Mouse (Mus musculus) heart, embryonic 11.5 days (tissue): ENCODE measurements around the gene Slc35g3. TPM values are rescaled to one million over a fixed set of nuclear protein-coding genes. Genes with fewer than 3 reads are reported as not detected.

Experiments
- ATAC-seq: fragments of 200-750 bp; cut with Nextera tagmentation; replicated peaks from 2 replicates; pipeline ENCODE4 v1.8.0; 2017; ENCODE audit warnings: moderate library complexity; ENCODE audit not compliant: insufficient number of reproducible peaks, low FRiP score, low TSS enrichment
- H3K27ac ChIP-seq: fragments of 300-500 bp; sonication (generic); 2 replicates; pipeline ENCODE4 v1.5.1; 2014; ENCODE audit warnings: mild to moderate bottlenecking, low read depth, low read length
- H3K27me3 ChIP-seq: fragments of 300-500 bp; sonication (generic); 2 replicates; pipeline ENCODE4 v1.6.1; 2014; ENCODE audit warnings: mild to moderate bottlenecking, low read length, mixed read lengths; ENCODE audit not compliant: control insufficient read depth, insufficient read depth
- H3K36me3 ChIP-seq: fragments of 300-500 bp; sonication (generic); 2 replicates; pipeline ENCODE4 v1.6.1; 2014; ENCODE audit warnings: mild to moderate bottlenecking, low read length, moderate library complexity, mixed read lengths; ENCODE audit not compliant: control insufficient read depth, insufficient read depth
- H3K4me1 ChIP-seq: fragments of 300-500 bp; sonication (generic); 2 replicates; pipeline ENCODE4 v1.6.1; 2014; ENCODE audit warnings: low read length; ENCODE audit not compliant: control insufficient read depth, insufficient read depth
- H3K4me2 ChIP-seq: fragments of 300-500 bp; sonication (generic); 2 replicates; pipeline ENCODE4 v1.6.1; 2014; ENCODE audit warnings: mild to moderate bottlenecking, moderate library complexity
- H3K4me3 ChIP-seq: fragments of 300-500 bp; sonication (generic); 2 replicates; pipeline ENCODE4 v1.5.1; 2014; ENCODE audit warnings: low read depth, low read length
- H3K9ac ChIP-seq: fragments of 300-500 bp; sonication (generic); 2 replicates; pipeline ENCODE4 v1.6.1; 2014; ENCODE audit warnings: mild to moderate bottlenecking, low read depth, low read length, moderate library complexity
- H3K9me3 ChIP-seq: fragments of 300-500 bp; sonication (generic); replicated peaks from 2 replicates; pipeline ENCODE4 v1.6.1; 2016; ENCODE audit warnings: low read length; ENCODE audit not compliant: control insufficient read depth
- WGBS: fragments of 180-500 bp; shearing (Covaris S2); extraction: QIAGEN DNeasy Blood & Tissue Kit; methylation state at CpG from one replicate; pipeline ENCODE4 v1.1.7; 2014; ENCODE audit not compliant: insufficient replicate concordance; 5-methylcytosine and 5-hydroxymethylcytosine counted together
- polyA plus RNA-seq: library from polyadenylated mRNA; unstranded; fragments of >200 nt; fragmentation: Nextera tagmentation; extraction: Ambion mirVana; gene quantifications from 2 replicates; pipeline ENCODE4 v1.2.1, GENCODE M21; 2014

Slc35g3 gene
- polyA plus RNA-seq = 0.10 TPM in 1 of 2 replicates, not detected in the other

DNA sequence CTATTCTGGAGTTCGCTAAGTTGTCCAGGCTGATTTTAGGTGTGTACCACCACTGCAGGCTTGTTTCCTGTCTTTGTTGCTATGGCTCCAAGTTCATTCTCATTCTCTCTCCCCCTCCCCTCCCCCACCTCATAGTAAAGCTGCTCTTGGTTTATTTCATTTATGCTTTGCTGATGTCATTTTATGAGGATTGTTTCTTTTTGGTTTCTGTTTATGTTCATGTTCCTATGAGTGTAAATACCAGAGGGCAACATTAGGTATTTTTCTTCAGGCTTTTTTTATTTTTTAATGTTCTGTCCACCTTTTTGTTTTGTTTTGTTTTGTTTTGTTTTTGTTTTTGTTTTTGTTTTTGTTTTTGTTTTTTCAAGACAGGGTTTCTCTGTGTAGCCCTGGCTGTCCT is at the start of gene Slc35g3:
TSS of gene Slc35g3 (minus strand) at position 101 of the 400 bp plus-strand sequence.
- WGBS = 54% methylated on average over 1 of the region's 1 CpGs
- Histone ChIP-seq H3K4me2 (no peak within 1 kb of the TSS), H3K4me3 (no peak within 1 kb of the TSS), H3K27me3 (no peaks in the 10 kb centered on the region), H3K4me1 (peaks cover 22% of the 10 kb centered on the region), H3K36me3 (no peaks in the 10 kb centered on the region), H3K9ac (no peak within 1 kb of the TSS), H3K27ac (no peak within 1 kb of the TSS), H3K9me3 (no peaks in the 10 kb centered on the region)
- no peak for ATAC-seq

DNA sequence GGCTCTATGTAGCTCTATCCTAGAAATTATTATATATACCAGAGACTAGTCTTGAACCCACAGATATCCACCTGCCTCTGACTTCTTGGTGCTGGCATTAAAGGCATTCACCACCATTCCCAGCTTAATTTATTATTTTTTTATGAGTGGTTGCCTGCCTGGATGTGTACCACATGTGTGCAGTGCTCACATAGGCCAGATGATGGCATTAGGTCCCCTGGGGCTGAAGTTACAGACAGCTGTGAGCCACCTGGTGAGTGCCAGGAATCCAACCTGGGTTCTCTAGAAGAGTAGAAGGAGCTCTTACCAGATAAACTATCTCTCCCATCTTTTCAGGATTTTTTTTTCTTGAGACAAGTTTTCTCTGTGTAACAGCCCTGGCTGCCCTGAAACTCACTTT is 48.5 kb upstream of the Slc35g3 start:
- H3K9me3 ChIP-seq = no peaks in the 10 kb centered on the region
- H3K9ac ChIP-seq = no peak overlapping the region
- peaks cover 6% of the 10 kb centered on the region; the same call in 1 of the 2 replicates for H3K27me3 ChIP-seq
- H3K4me1 ChIP-seq = no peaks in the 10 kb centered on the region
- no peak overlapping the region for H3K27ac ChIP-seq
- H3K4me3 ChIP-seq = no peak overlapping the region
- ATAC-seq = no peak
- no peak overlapping the region for H3K4me2 ChIP-seq
- no peaks in the 10 kb centered on the region for H3K36me3 ChIP-seq

DNA sequence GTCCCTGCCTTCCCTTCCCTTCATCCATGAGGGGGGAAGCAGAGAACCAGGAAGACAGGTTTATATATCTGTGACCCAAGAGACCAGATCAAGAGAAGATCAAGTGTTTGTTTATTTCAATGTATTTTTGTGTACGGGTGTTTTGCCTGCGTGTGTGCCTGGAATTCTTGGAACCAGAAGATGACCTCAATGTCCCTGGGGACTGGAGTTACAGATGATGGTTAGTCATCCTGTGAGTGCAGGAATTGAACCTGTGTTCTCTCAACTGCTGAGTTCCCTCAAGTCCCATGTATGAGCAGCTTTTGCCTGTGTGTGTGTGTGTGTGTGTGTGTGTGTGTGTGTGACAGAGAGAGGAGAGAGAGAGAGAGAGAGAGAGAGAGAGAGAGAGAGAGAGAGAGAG is 45.9 kb upstream of the Slc35g3 start:
- Histone ChIP-seq H3K27ac (no peak overlapping the region), H3K4me2 (no peak overlapping the region), H3K9ac (no peak overlapping the region), H3K27me3 (peaks cover 25% of the 10 kb centered on the region), H3K4me3 (no peak overlapping the region), H3K9me3 (no peaks in the 10 kb centered on the region), H3K4me1 (peaks cover 20% of the 10 kb centered on the region), H3K36me3 (no peaks in the 10 kb centered on the region)
- WGBS = 81% methylated on average over 2 of the region's 2 CpGs
- ATAC-seq = no peak

DNA sequence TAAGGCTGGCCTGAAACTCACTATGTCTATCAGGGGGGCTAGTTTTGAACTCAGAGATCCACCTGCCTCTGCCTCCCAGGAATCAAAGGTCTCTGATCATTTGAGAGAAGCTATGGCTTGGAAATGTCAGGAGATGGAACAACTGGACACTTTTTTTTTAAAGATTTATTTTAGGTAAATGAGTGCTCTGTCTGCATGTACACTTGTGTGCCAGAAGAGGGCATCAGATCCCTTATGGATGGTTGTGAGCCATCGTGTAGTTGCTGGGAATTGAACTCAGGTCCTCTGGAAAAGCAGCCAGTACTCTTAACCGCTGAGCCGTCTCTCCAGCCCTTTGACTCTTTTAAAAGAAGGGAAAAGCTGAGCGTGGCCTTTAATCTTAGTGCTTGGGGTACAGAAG is 44.6 kb upstream of the Slc35g3 start:
- Histone ChIP-seq H3K27me3 (peaks cover 37% of the 10 kb centered on the region), H3K36me3 (no peaks in the 10 kb centered on the region), H3K4me1 (peaks cover 23% of the 10 kb centered on the region), H3K9ac (no peak overlapping the region), H3K4me3 (no peak overlapping the region), H3K4me2 (no peak overlapping the region), H3K9me3 (no peaks in the 10 kb centered on the region), H3K27ac (no peak overlapping the region)
- WGBS = 69% methylated on average over 4 of the region's 4 CpGs
- no peak for ATAC-seq

DNA sequence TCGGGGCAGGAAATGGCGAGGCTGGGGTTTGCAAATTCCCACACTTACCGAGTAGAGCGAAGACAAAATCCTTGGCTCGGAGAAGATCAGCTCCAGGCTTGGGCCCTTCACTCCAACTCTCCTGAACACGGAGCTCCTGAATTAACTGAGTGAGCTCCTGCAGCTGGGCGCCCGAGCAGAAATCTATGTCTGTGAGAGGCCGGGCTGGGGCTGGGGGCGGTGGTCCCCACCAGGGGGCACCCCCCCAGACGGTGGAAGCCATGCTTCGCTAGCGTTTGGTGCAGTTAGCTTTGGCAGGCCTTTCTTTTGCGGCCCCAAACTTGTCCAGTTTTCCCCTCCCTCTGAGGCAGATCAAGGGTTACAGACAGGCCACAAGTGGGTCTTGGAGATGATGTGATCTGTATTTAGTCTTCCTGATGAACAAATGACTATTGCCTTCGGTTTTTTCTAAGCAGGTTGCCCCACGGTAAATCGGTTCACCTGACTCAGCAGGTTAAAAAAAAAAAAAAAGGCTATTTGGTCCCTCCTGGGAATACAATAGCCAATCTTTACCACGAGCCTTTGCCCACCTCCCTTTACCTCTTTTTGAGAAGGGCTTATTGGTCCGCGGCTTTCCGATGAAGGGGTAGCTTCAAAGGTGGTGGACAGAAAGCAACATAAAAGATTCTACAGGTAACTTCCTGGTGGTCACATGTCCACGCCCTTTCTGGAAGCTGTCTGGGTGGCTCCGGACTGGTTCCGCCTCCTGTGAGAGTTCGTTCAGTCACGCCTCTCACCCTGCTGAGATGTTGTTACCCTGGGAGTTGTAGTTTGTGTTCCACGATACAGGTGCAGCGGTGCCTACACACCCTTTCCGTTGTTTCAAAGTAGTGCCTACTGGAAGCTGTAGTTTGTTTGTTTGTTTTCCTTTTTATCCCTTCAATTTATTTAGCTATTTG is 43.5 kb upstream of the Slc35g3 start, which contains the start of gene Tmem102:
TSS of gene Tmem102 (minus strand) at position 653 of the 938 bp plus-strand sequence.
- peaks cover 30% of the 10 kb centered on the region for H3K4me1 ChIP-seq
- H3K4me2 ChIP-seq = peak within 1 kb of the TSS; percentile 98
- ATAC-seq = no peak
- 7% methylated on average over 29 of the region's 29 CpGs for WGBS
- peak within 1 kb of the TSS; percentile 47 for H3K4me3 ChIP-seq
- no peaks in the 10 kb centered on the region for H3K36me3 ChIP-seq
- H3K9me3 ChIP-seq = no peaks in the 10 kb centered on the region
- H3K9ac ChIP-seq = no peak within 1 kb of the TSS
- peaks cover 47% of the 10 kb centered on the region for H3K27me3 ChIP-seq
- H3K27ac ChIP-seq = no peak within 1 kb of the TSS

DNA sequence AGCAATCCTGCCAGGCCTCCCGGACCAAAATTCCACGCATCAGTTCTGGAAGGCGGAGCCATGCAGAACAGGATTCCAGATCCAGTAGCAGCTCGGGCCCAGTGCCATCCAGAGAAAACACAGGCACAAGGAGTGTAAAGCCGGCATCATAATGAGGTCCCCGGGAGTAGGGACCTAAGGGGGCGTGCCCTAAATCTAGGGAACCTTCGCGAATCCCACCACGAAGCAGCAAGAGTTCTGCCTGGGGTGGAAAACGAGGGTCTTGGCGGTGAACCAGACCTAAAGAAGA is 42.8 kb upstream of the Slc35g3 start:
- H3K27ac ChIP-seq = no peak overlapping the region
- H3K9ac ChIP-seq = no peak overlapping the region
- H3K27me3 ChIP-seq = peaks cover 51% of the 10 kb centered on the region
- H3K36me3 ChIP-seq = no peaks in the 10 kb centered on the region
- peak overlapping the region; percentile 47 for H3K4me3 ChIP-seq
- H3K4me1 ChIP-seq = peaks cover 32% of the 10 kb centered on the region
- 4% methylated on average over 12 of the region's 12 CpGs for WGBS
- H3K4me2 ChIP-seq = peak overlapping the region; percentile 98
- H3K9me3 ChIP-seq = no peaks in the 10 kb centered on the region
- no peak for ATAC-seq

DNA sequence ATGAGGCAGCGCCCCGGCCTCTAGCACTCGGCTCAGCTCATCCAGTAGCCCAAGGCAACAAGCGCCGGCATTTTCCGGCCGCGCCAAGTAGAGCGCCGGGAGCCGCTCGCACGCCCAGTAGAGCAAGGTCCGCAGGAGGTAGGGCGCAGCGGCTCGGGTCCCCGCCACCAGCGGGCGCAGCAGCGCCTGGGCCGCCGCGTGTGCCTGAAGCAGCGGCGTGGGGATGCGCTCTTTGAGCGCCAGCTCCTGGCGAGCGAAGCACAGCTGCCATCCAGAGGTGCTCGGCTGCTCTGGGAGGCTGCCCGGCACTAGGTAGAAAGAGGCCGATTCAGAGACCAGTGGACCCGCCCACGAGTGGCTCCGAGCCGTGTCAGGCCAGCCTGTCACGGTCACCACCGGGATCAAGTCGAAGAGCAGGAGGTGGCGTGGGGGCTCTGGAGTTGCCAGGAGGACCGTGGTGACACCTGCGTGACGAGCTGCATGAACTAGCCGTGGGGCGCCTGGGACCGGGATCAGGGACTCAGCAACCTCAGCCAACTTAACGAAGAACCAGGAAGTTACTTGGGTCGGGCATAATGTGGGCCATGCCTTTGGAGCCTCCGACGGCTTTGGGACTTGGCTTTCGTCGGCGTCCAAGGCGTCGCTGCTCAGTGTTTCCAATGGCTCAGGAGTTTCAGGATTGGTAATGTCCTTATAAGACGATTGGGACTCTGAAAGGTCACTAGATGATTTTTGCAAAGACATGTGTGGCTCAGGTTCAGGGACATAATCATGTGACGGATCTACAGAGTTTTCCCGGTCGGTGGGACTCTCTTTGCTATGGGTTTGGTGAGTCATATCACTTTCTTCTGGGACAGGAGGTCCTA is 42.3 kb upstream of the Slc35g3 start:
- Histone ChIP-seq H3K9me3 (no peaks in the 10 kb centered on the region), H3K36me3 (no peaks in the 10 kb centered on the region), H3K9ac (peak overlapping the region; percentile 73), H3K4me1 (peaks cover 37% of the 10 kb centered on the region), H3K27me3 (peaks cover 57% of the 10 kb centered on the region), H3K4me2 (peak overlapping the region; percentile 98), H3K4me3 (peak overlapping the region; percentile 47), H3K27ac (no peak overlapping the region)
- 2% methylated on average over 58 of the region's 60 CpGs for WGBS
- peak; percentile 67 for ATAC-seq

DNA sequence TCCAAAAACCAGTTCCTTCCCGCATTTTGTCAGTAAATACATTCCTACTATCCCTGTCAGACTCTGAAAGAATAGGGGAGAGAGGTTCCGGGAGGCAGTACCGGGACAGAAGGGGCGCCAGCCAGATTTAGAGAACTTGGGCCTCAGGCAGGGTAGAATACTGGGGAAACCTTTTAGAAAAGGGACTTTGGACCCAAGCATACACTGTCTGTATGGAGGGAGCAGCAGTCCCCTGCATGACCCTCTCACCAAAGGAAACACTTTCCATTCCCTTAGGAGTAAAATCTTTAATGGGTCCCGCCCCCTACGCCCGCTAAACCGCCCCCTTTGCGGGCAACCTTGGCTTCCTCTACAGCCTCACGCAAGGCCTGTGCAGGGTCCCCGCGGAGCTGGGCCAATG is 41.6 kb upstream of the Slc35g3 start:
- Histone ChIP-seq H3K9ac (peak overlapping the region; percentile 73), H3K36me3 (no peaks in the 10 kb centered on the region), H3K4me2 (peak overlapping the region; percentile 98), H3K27me3 (peaks cover 57% of the 10 kb centered on the region), H3K27ac (no peak overlapping the region), H3K9me3 (no peaks in the 10 kb centered on the region), H3K4me3 (peak overlapping the region; percentile 47), H3K4me1 (peaks cover 38% of the 10 kb centered on the region)
- under 1% methylated on average over 12 of the region's 12 CpGs for WGBS
- no peak for ATAC-seq
